Mouse (Mus musculus) forebrain, embryonic 16.5 days (tissue): Measurements from ENCODE around the gene 5430419D17Rik. TPM values are rescaled to one million over a fixed set of nuclear protein-coding genes. Genes with fewer than 3 reads are reported as not detected.

Source experiments
- ATAC-seq: fragments of 200-750 bp; cut with Nextera tagmentation; 2 replicates; pipeline ENCODE4 v1.8.0; 2017; ENCODE audit warnings: mild to moderate bottlenecking, moderate library complexity
- H3K27ac ChIP-seq: fragments of 300-500 bp; sonication (generic); 2 replicates; pipeline ENCODE4 v1.5.1; 2014; ENCODE audit warnings: low read length, control low read depth
- H3K27me3 ChIP-seq: fragments of 300-500 bp; sonication (generic); replicated peaks from 2 replicates; pipeline ENCODE4 v1.6.1; 2014; ENCODE audit warnings: low read length; ENCODE audit not compliant: control insufficient read depth, insufficient read depth
- H3K36me3 ChIP-seq: fragments of 300-500 bp; sonication (generic); 2 replicates; pipeline ENCODE4 v1.6.1; 2014; ENCODE audit not compliant: control insufficient read depth, insufficient read depth
- H3K4me1 ChIP-seq: fragments of 300-500 bp; sonication (generic); replicated peaks from 2 replicates; pipeline ENCODE4 v1.6.1; 2014; ENCODE audit warnings: low read length; ENCODE audit not compliant: control insufficient read depth, insufficient read depth
- H3K4me2 ChIP-seq: fragments of 300-500 bp; sonication (generic); 2 replicates; pipeline ENCODE4 v1.6.1; 2014; ENCODE audit warnings: mild to moderate bottlenecking, low read length, control low read depth
- H3K4me3 ChIP-seq: fragments of 300-500 bp; sonication (generic); replicated peaks from 2 replicates; pipeline ENCODE4 v1.5.1; 2014; ENCODE audit warnings: mild to moderate bottlenecking, low read length, control low read depth
- H3K9ac ChIP-seq: fragments of 300-500 bp; sonication (generic); replicated peaks from 2 replicates; pipeline ENCODE4 v1.6.1; 2014; ENCODE audit warnings: low read depth, low read length, control low read depth
- H3K9me3 ChIP-seq: fragments of 300-500 bp; sonication (generic); 2 replicates; pipeline ENCODE4 v1.6.1; 2016; ENCODE audit warnings: low read length; ENCODE audit not compliant: control insufficient read depth
- WGBS: fragments of 180-500 bp; shearing (Covaris S2); extraction: QIAGEN DNeasy Blood & Tissue Kit; methylation state at CpG from one replicate; pipeline ENCODE4 v1.1.7; 2014; 5-methylcytosine and 5-hydroxymethylcytosine counted together
- polyA plus RNA-seq: library from polyadenylated mRNA; unstranded; fragments of >200 nt; fragmentation: Nextera tagmentation; extraction: Ambion mirVana; gene quantifications from 2 replicates; pipeline ENCODE4 v1.2.1, GENCODE M21; 2015

The 5430419D17Rik gene
- polyA plus RNA-seq, 1 experiment from 2014 or later, result not detected

GRCm38 (mm10) chr7:131265851-131266250 lies 91.6 kb downstream of the 5430419D17Rik start:
- no peak for ATAC-seq
- WGBS, result 72% methylated on average over 4 of the region's 4 CpGs

GRCm38 (mm10) chr7:131297151-131297550 lies 122.9 kb downstream of the 5430419D17Rik start:
- Histone ChIP-seq H3K4me1 (no peaks in the 10 kb centered on the region), H3K4me3 (no peak overlapping the region), H3K27me3 (no peaks in the 10 kb centered on the region), H3K9me3 (no peaks in the 10 kb centered on the region), H3K4me2 (no peak overlapping the region), H3K36me3 (no peaks in the 10 kb centered on the region), H3K9ac (no peak overlapping the region), H3K27ac (no peak overlapping the region)
- ATAC-seq, result no peak
- WGBS, result 78% methylated on average over 8 of the region's 8 CpGs

More at GRCm38 (mm10) chr7:131265851-131266250, 91.6 kb downstream of the 5430419D17Rik start:
- Histone ChIP-seq H3K9me3 (no peaks in the 10 kb centered on the region), H3K36me3 (no peaks in the 10 kb centered on the region), H3K4me1 (0 out of 2 replicates have a peak, but pooled peaks cover 2% of the 10 kb centered on the region), H3K9ac (no peak overlapping the region), H3K27ac (no peak overlapping the region), H3K4me3 (no peak overlapping the region), H3K27me3 (no peaks in the 10 kb centered on the region), H3K4me2 (no peak overlapping the region)

GRCm38 (mm10) chr7:131303340-131303739 lies 129.1 kb downstream of the 5430419D17Rik start:
- Histone ChIP-seq H3K27me3 (no peaks in the 10 kb centered on the region), H3K27ac (no peak overlapping the region), H3K4me2 (no peak overlapping the region), H3K9me3 (no peaks in the 10 kb centered on the region), H3K36me3 (no peaks in the 10 kb centered on the region), H3K9ac (no peak overlapping the region), H3K4me3 (no peak overlapping the region), H3K4me1 (no peaks in the 10 kb centered on the region)
- ATAC-seq, result no peak
- 82% methylated on average over 8 of the region's 8 CpGs for WGBS

- no peaks in the 10 kb centered on the region for H3K27me3 ChIP-seq
- no peak overlapping the region for H3K27ac ChIP-seq
- H3K9me3 ChIP-seq, result no peaks in the 10 kb centered on the region
- no peak for ATAC-seq
- H3K4me2 ChIP-seq, result no peak overlapping the region
- WGBS, result 83% methylated on average over 5 of the region's 5 CpGs
- no peak overlapping the region for H3K4me3 ChIP-seq
- H3K9ac ChIP-seq, result no peak overlapping the region
- no peaks in the 10 kb centered on the region for H3K36me3 ChIP-seq
- no peaks in the 10 kb centered on the region for H3K4me1 ChIP-seq
These were observed 132.5 kb downstream of the 5430419D17Rik start for GRCm38 (mm10) chr7:131306733-131307132.

GRCm38 (mm10) chr7:131314493-131314892 lies 140.3 kb downstream of the 5430419D17Rik start:
- 84% methylated on average over 7 of the region's 7 CpGs for WGBS
- ATAC-seq, result no peak
- no peak overlapping the region for H3K27ac ChIP-seq
- H3K9ac ChIP-seq, result no peak overlapping the region
- no peak overlapping the region for H3K4me2 ChIP-seq
- H3K9me3 ChIP-seq, result no peaks in the 10 kb centered on the region
- no peaks in the 10 kb centered on the region for H3K36me3 ChIP-seq
- no peaks in the 10 kb centered on the region for H3K4me1 ChIP-seq
- H3K27me3 ChIP-seq, result no peaks in the 10 kb centered on the region
- no peak overlapping the region for H3K4me3 ChIP-seq

- Histone ChIP-seq H3K27ac (no peak overlapping the region), H3K36me3 (no peaks in the 10 kb centered on the region), H3K4me1 (no peaks in the 10 kb centered on the region), H3K4me3 (no peak overlapping the region), H3K9ac (no peak overlapping the region), H3K4me2 (no peak overlapping the region), H3K27me3 (no peaks in the 10 kb centered on the region), H3K9me3 (no peaks in the 10 kb centered on the region)
- WGBS, result 82% methylated on average over 12 of the region's 12 CpGs
- ATAC-seq, result no peak
These were observed 143.4 kb downstream of the 5430419D17Rik start for GRCm38 (mm10) chr7:131317587-131317986.

GRCm38 (mm10) chr7:131318340-131318739 lies 144.1 kb downstream of the 5430419D17Rik start:
- ATAC-seq, result no peak
- H3K27ac ChIP-seq, result no peak overlapping the region
- WGBS, result 78% methylated on average over 6 of the region's 7 CpGs
- no peak overlapping the region for H3K9ac ChIP-seq
- H3K4me3 ChIP-seq, result no peak overlapping the region
- H3K27me3 ChIP-seq, result no peaks in the 10 kb centered on the region
- H3K4me1 ChIP-seq, result no peaks in the 10 kb centered on the region
- H3K9me3 ChIP-seq, result no peaks in the 10 kb centered on the region
- no peak overlapping the region for H3K4me2 ChIP-seq
- H3K36me3 ChIP-seq, result no peaks in the 10 kb centered on the region

- H3K4me3 ChIP-seq, result no peak within 1 kb of the TSS
- H3K4me2 ChIP-seq, result no peak within 1 kb of the TSS
- H3K27me3 ChIP-seq, result no peaks in the 10 kb centered on the region
- no peak within 1 kb of the TSS for H3K27ac ChIP-seq
- no peak within 1 kb of the TSS for H3K9ac ChIP-seq
- H3K9me3 ChIP-seq, result no peaks in the 10 kb centered on the region
- whole genome bisulfite sequencing, result 77% methylated on average over 2 of the region's 2 CpGs
- no peak for ATAC-seq
- no peaks in the 10 kb centered on the region for H3K36me3 ChIP-seq
- H3K4me1 ChIP-seq, result no peaks in the 10 kb centered on the region
These were observed 148.0 kb downstream of the 5430419D17Rik start, which contains the start of gene Cuzd1 for GRCm38 (mm10) chr7:131322192-131322591. Gene Cuzd1, minus strand, starts transcription at chr7:131322292.

- no peaks in the 10 kb centered on the region for H3K9me3 ChIP-seq
- 92% methylated on average over 5 of the region's 5 CpGs for WGBS
- no peak overlapping the region for H3K4me2 ChIP-seq
- no peak for ATAC-seq
- no peak overlapping the region for H3K4me3 ChIP-seq
- no peaks in the 10 kb centered on the region for H3K4me1 ChIP-seq
- H3K27ac ChIP-seq, result no peak overlapping the region
- H3K36me3 ChIP-seq, result no peaks in the 10 kb centered on the region
- no peaks in the 10 kb centered on the region for H3K27me3 ChIP-seq
- no peak overlapping the region for H3K9ac ChIP-seq
These were observed 152.9 kb downstream of the 5430419D17Rik start for GRCm38 (mm10) chr7:131327054-131327453.

GRCm38 (mm10) chr7:131329416-131329815 lies 155.2 kb downstream of the 5430419D17Rik start, which contains the start of gene Fam24b:
Gene Fam24b, minus strand, starts transcription at chr7:131329516.
- 91% methylated on average over 5 of the region's 5 CpGs for WGBS
- Histone ChIP-seq H3K4me3 (no peak within 1 kb of the TSS), H3K4me1 (no peaks in the 10 kb centered on the region), H3K27ac (no peak within 1 kb of the TSS), H3K36me3 (no peaks in the 10 kb centered on the region), H3K27me3 (no peaks in the 10 kb centered on the region), H3K4me2 (no peak within 1 kb of the TSS), H3K9me3 (no peaks in the 10 kb centered on the region), H3K9ac (no peak within 1 kb of the TSS)
- ATAC-seq, result no peak
